Mouse (Mus musculus): ENCODE measurements at regions not wholly inside any gene's neighbourhood (a gene's known extent, or its start where the extent isn't known, plus 50 kb on each side); places are given as distances from the start of the nearest gene placed in this dataset.
A peak's percentile ranks its signal among the peaks of the same experiment; 100 is the strongest.

DNA sequence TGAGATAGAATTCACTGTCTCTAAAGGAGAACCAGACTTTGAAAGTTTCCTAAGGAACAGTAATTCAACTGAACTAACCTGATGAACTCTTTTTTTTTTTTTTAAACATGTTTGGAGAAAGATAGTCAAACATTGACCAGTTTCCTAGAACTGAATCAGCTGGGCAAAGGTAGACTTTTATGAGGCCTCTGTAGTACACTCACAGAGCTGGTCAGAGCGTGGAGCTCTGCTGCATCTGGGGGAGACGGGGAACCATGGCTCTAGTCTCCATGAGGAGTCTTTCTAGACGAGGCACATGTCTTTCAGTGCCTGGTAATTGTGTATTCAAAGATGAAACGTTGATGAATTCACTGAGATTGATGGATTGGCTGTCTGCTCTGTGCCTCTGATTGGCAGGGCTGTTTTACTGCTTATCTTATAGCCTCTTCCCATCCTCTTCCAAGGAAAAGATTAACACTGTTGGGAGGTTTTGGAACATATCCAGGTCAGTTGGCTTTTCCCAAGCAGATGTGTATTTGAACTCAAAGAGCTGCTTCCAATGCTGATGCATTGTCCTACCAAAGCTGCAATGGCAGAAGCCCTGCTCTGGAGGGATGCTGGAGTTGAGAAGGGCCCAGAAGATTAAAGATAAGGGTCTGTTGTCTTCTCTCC is 122.5 kb upstream of the Maf start:
- H3K4me3 ChIP-seq (ENCODE audit: insufficient read depth, low read depth, low read length): no peak overlapping the region
- peak overlapping the region; percentile 77 for H3K27ac ChIP-seq (replicated peaks; ENCODE audit: insufficient read depth, low read depth, low read length)
- peak; percentile 96 for DNase-seq (ENCODE audit: extremely low read depth, low read depth, low spot score)
- no peaks in the 10 kb centered on the region for H3K36me3 ChIP-seq (ENCODE audit: control insufficient read depth, insufficient read depth, low read length)
- 18% methylated on average over 4 of the region's 4 CpGs for WGBS
- no peaks in the 10 kb centered on the region for H3K27me3 ChIP-seq (ENCODE audit: control insufficient read depth, insufficient read depth, low read length)
- H3K9ac ChIP-seq (ENCODE audit: low read depth, low read length): no peak overlapping the region
- H3K79me2 ChIP-seq (ENCODE audit: control insufficient read depth, insufficient read depth, low read length): no peaks in the 10 kb centered on the region
- H3K4me1 ChIP-seq (ENCODE audit: control insufficient read depth, insufficient read depth, low read length): peaks cover 13% of the 10 kb centered on the region; the same call in 1 of the 2 replicates
- TF ChIP-seq CTCF (IDR thresholded peaks at IDR 0.05; ENCODE audit: low read depth, low read length) (no peak), POLR2A (IDR thresholded peaks at IDR 0.05; ENCODE audit: extremely low read depth, insufficient read depth, low read length) (0 out of 2 replicates have a peak, but pooled peaks have one; percentile 10)

DNA sequence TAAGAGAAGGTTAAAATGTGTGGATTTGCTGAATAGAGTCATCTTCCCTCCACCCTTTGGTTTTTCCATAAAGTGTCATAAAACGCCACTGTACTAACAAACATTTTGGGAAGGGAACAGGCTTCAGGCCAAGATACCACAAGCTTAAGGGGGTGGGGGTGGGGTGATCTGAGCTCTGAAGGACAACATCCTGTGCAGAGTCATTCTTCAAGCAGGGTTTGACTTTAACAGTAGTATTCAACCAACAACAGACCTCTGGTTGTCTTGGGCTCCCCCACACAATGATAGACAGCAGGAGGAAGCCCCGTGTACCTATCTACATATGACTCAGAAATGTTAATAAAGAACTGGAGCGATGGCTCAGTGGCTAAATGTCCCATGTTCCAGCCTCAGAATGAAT is 118.9 kb upstream of the Maf start:
- WGBS: 69% methylated on average over 3 of the region's 3 CpGs
- TF ChIP-seq CTCF (IDR thresholded peaks at IDR 0.05; ENCODE audit: low read depth, low read length) (no peak), POLR2A (IDR thresholded peaks at IDR 0.05; ENCODE audit: extremely low read depth, insufficient read depth, low read length) (no peak)
- no peak overlapping the region for H3K27ac ChIP-seq (replicated peaks; ENCODE audit: insufficient read depth, low read depth, low read length)

DNA sequence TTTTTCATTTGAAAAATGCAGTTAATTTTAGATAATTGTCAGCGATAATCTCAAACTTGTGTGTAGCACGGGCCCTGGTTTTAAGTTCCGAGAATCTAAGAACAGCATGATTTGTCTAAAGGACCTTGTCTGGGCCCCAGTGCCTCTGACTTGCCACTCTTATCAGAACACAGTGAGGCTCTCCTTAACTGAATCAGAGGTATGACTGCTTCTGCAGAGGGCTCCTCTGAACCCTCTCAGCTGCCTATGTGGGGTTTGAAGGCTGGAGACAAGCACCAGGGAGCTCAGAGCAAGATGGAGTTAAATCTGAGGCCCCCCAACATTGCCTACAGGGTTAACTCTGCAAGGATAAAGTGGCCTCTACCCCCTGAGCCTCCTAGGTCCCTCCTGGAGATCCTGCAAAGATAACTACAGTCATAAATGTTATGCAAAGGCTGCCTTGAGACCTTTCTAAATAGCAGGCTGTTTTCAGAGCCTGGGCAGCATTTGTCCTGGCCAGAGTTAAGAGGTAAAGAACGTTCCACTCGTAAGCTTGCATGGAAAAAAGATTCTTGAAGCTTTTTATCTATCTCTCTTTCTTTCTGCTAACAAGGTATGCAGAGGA is 118.4 kb upstream of the Maf start:
- TF ChIP-seq CTCF (IDR thresholded peaks at IDR 0.05; ENCODE audit: low read depth, low read length) (no peak), POLR2A (IDR thresholded peaks at IDR 0.05; ENCODE audit: extremely low read depth, insufficient read depth, low read length) (no peak)
- Histone ChIP-seq H3K36me3 (ENCODE audit: control insufficient read depth, insufficient read depth, low read length) (no peaks in the 10 kb centered on the region), H3K4me1 (ENCODE audit: control insufficient read depth, insufficient read depth, low read length) (peaks cover 11% of the 10 kb centered on the region; the same call in 1 of the 2 replicates), H3K9ac (ENCODE audit: low read depth, low read length) (no peak overlapping the region), H3K79me2 (ENCODE audit: control insufficient read depth, insufficient read depth, low read length) (no peaks in the 10 kb centered on the region), H3K27ac (replicated peaks; ENCODE audit: insufficient read depth, low read depth, low read length) (no peak overlapping the region), H3K27me3 (ENCODE audit: control insufficient read depth, insufficient read depth, low read length) (no peaks in the 10 kb centered on the region), H3K4me3 (ENCODE audit: insufficient read depth, low read depth, low read length) (no peak overlapping the region)
- no peak for DNase-seq (ENCODE audit: extremely low read depth, low read depth, low spot score)
- 86% methylated on average over 5 of the region's 5 CpGs for WGBS

More for the DNA sequence above, 118.9 kb upstream of the Maf start:
- H3K9ac ChIP-seq (ENCODE audit: low read depth, low read length): no peak overlapping the region
- no peak for DNase-seq (ENCODE audit: extremely low read depth, low read depth, low spot score)
- H3K36me3 ChIP-seq (ENCODE audit: control insufficient read depth, insufficient read depth, low read length): no peaks in the 10 kb centered on the region
- no peaks in the 10 kb centered on the region for H3K27me3 ChIP-seq (ENCODE audit: control insufficient read depth, insufficient read depth, low read length)
- no peak overlapping the region for H3K4me3 ChIP-seq (ENCODE audit: insufficient read depth, low read depth, low read length)
- no peaks in the 10 kb centered on the region for H3K79me2 ChIP-seq (ENCODE audit: control insufficient read depth, insufficient read depth, low read length)
- peaks cover 11% of the 10 kb centered on the region; the same call in 1 of the 2 replicates for H3K4me1 ChIP-seq (ENCODE audit: control insufficient read depth, insufficient read depth, low read length)

DNA sequence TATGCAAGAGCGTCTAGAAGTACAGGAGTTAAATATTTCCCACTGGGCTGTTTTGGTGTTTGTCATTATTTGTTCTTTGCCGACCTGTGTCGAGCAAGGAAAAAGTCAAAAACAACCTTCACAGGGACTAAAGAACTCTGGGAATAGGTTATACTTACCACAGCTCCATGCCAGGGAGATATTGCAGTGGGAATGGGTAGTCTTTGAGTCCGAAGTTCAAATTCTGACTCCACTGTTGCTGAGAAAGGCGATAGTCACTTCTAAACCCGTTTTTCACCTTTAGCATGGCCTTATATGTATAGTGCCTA is 116.8 kb upstream of the Maf start:
- no peak overlapping the region for H3K9ac ChIP-seq (ENCODE audit: low read depth, low read length)
- H3K4me1 ChIP-seq (ENCODE audit: control insufficient read depth, insufficient read depth, low read length): peaks cover 4% of the 10 kb centered on the region; the same call in 1 of the 2 replicates
- H3K36me3 ChIP-seq (ENCODE audit: control insufficient read depth, insufficient read depth, low read length): no peaks in the 10 kb centered on the region
- H3K27me3 ChIP-seq (ENCODE audit: control insufficient read depth, insufficient read depth, low read length): no peaks in the 10 kb centered on the region
- H3K79me2 ChIP-seq (ENCODE audit: control insufficient read depth, insufficient read depth, low read length): no peaks in the 10 kb centered on the region
- 0 out of 2 replicates have a peak overlapping the region, but pooled peaks have one; percentile 24 for H3K27ac ChIP-seq (replicated peaks; ENCODE audit: insufficient read depth, low read depth, low read length)
- 54% methylated on average over 6 of the region's 6 CpGs for WGBS
- TF ChIP-seq CTCF (IDR thresholded peaks at IDR 0.05; ENCODE audit: low read depth, low read length) (no peak), POLR2A (IDR thresholded peaks at IDR 0.05; ENCODE audit: extremely low read depth, insufficient read depth, low read length) (no peak)
- peak; percentile 83 for DNase-seq (ENCODE audit: extremely low read depth, low read depth, low spot score)
- no peak overlapping the region for H3K4me3 ChIP-seq (ENCODE audit: insufficient read depth, low read depth, low read length)

DNA sequence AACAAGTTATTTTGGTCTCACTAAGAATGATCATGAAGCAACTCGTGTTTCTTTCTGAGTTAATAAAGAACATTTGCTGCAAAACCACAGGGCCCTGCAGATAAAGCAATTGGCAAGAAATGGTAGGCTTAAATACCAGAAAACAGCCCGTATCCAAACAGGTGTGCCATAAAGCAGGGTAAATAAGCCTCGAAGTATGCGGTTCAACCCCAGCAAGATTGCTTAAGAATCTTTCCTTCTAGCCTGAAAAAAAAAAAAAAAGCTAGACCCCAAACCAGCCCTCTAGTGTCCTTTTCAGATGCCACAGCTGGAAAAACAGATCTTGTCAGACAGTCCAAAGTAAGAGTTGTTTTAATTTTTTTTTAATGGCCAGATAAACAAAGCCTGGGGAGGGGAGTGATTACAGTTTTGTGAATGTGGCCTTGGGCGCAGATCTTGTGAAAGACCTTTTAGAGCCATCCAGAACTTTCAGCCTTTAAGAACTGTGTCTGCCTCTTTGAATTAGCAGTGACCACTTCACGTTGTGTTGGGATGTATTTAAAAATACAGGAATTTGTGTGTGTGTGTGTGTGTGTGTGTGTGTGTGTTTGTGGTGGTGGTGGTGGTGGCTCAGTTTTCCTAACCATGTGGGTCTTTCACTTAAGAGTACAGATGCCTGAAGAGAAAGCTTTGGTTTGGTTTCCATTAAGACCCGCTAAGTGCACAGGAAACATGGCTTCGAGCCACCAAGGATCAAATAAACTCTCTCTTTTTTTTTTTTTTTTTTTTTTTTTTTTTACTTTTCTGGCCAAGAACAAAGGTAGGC is 116.3 kb upstream of the Maf start:
- peak; percentile 62 for DNase-seq (ENCODE audit: extremely low read depth, low read depth, low spot score)
- TF ChIP-seq POLR2A (IDR thresholded peaks at IDR 0.05; ENCODE audit: extremely low read depth, insufficient read depth, low read length) (no peak), CTCF (IDR thresholded peaks at IDR 0.05; ENCODE audit: low read depth, low read length) (no peak)
- Histone ChIP-seq H3K27ac (replicated peaks; ENCODE audit: insufficient read depth, low read depth, low read length) (no peak overlapping the region), H3K36me3 (ENCODE audit: control insufficient read depth, insufficient read depth, low read length) (no peaks in the 10 kb centered on the region), H3K4me1 (ENCODE audit: control insufficient read depth, insufficient read depth, low read length) (peaks cover 4% of the 10 kb centered on the region; the same call in 1 of the 2 replicates), H3K27me3 (ENCODE audit: control insufficient read depth, insufficient read depth, low read length) (no peaks in the 10 kb centered on the region), H3K9ac (ENCODE audit: low read depth, low read length) (no peak overlapping the region), H3K79me2 (ENCODE audit: control insufficient read depth, insufficient read depth, low read length) (no peaks in the 10 kb centered on the region), H3K4me3 (ENCODE audit: insufficient read depth, low read depth, low read length) (no peak overlapping the region)
- 75% methylated on average over 8 of the region's 8 CpGs for WGBS

All from liver, adult 2 months (tissue).